9 mouse cellular contexts compared by ENCODE assay signal in the genomic region with DNA sequence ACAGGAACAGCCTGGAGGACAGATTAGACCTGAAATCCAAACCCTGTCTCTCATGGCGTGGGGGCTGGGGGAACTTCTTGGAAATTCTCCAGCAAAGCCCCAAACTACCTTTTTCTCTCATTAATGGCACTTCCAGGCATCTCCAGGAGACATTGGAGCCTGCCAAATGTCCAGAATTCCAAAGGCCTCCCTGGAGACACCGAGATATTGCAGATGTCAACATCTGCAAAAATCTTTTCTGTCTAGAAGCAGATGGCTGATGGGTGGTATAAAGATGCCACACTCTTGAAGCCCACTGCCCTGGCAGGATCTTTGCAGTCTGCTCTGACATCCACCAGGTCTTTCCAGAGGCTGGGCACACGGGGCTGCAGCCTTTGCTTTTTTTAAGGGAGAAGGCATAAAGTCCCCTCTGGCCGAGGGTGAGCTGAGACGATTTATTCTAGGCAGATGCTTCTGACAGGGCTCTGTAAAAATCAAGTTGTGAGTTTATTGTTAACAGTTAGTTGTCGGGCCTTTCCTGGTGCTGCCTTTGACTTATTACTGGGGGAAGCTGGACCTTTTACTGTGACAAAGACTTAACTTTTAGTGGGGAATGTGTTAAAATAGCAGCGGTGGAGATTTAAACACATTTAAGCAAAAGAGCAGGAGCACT. TPM values are rescaled to one million over a fixed set of nuclear protein-coding genes. Genes with fewer than 3 reads are reported as not detected.
DNase-seq lines count a peak whose midpoint lies in the region; ATAC-seq and TF ChIP-seq lines count a peak whose summit lies in the region.
"Had no signal": no experiment of that assay in that cellular context is flagged by ENCODE, and none has a peak within 500 bp of the region (broad histone marks: within the 10 kb centered on the region; RNA-seq: fewer than 3 reads in every experiment).

No protein-coding gene starts in this region.

- no peaks in the 10 kb centered on the region for H3K36me3 ChIP-seq in limb, embryonic 15.5 days
- H3K36me3 ChIP-seq: liver, embryonic 13.5 days had no signal

- no peak overlapping the region for H3K4me3 ChIP-seq in gastrocnemius, adult 2 months
- peak overlapping the region; percentile 82; the same call in 1 of the 2 replicates for H3K4me3 ChIP-seq in limb, embryonic 15.5 days
- H3K4me3 ChIP-seq: liver, embryonic 13.5 days had no signal

- peaks cover 10% of the 10 kb centered on the region for H3K4me1 ChIP-seq in limb, embryonic 15.5 days

- H3K27ac ChIP-seq in gastrocnemius, adult 2 months: peak overlapping the region; percentile 63
- H3K27ac ChIP-seq in limb, embryonic 15.5 days: peak overlapping the region; percentile 87
- H3K27ac ChIP-seq: liver, embryonic 13.5 days had no signal

- no peak for TF ChIP-seq CTCF in gastrocnemius, adult 2 months (IDR thresholded peaks at IDR 0.05)

- H3K4me2 ChIP-seq in limb, embryonic 15.5 days: peak overlapping the region; percentile 47; the same call in 1 of the 2 replicates
- H3K4me2 ChIP-seq: liver, embryonic 13.5 days had no signal

- no peaks in the 10 kb centered on the region for H3K27me3 ChIP-seq in limb, embryonic 15.5 days

- H3K9ac ChIP-seq in limb, embryonic 15.5 days: no peak overlapping the region
- H3K9ac ChIP-seq: liver, embryonic 13.5 days had no signal

- intact Hi-C loops in gastrocnemius, adult 2 months (cut with DNase I): loop anchor here (5.0 kb wide), 2 partner anchors 85 to 330 kb away; no protein-coding TSS in a partner anchor
- intact Hi-C loops in gastrocnemius, postnatal 36 days (cut with DNase I): no loop called here

- WGBS in limb, embryonic 15.5 days: 8% methylated on average over 7 of the region's 7 CpGs

- ATAC-seq in limb, embryonic 15.5 days (ENCODE audit: insufficient number of reproducible peaks, low FRiP score, low TSS enrichment, low read depth): no peak

- DNase-seq in gastrocnemius, adult 2 months: peak; percentile 48
- no peak for DNase-seq in gastrocnemius, postnatal 36 days
- DNase-seq in adipocyte (ENCODE audit: low spot score): peak; percentile 47
- peak; percentile 41 for DNase-seq in gastrocnemius, postnatal 25 days
- no peak for DNase-seq in thymus, postnatal 25 days
- DNase-seq in cerebellum, postnatal 4 days (ENCODE audit: low spot score in 2 of 2): no peak
- DNase-seq in spleen, postnatal 4 days (ENCODE audit: low spot score in 2 of 2): no peak
- DNase-seq: liver, embryonic 13.5 days had no signal

- no peaks in the 10 kb centered on the region for H3K9me3 ChIP-seq in limb, embryonic 15.5 days
- H3K9me3 ChIP-seq: liver, embryonic 13.5 days had no signal

RNA-seq across cellular contexts. Expression of a gene that starts 4.7 kb away (rescaled TPM):
- total RNA-seq in gastrocnemius, adult 2 months (2021): 10 to 100 TPM; 11.2 to 18.6 TPM
- 10 to 100 TPM; 14.6 to 17.4 TPM for total RNA-seq in gastrocnemius, postnatal 36 days (2021)
- total RNA-seq in gastrocnemius, postnatal 25 days (2021): 10 to 100 TPM; 15.3 to 17.6 TPM
- polyA plus RNA-seq in limb, embryonic 15.5 days (2015; fragmentation: Nextera tagmentation; extraction: Ambion mirVana): 233 and 299 TPM in 2 replicates

Comparison
In these comparisons a context has a peak if more than half of its experiments do, and no peak if none do; other contexts are left out.
1. DNase-seq: peak in gastrocnemius, adult 2 months (single experiment), adipocyte (single experiment) and gastrocnemius, postnatal 25 days (single experiment); none in gastrocnemius, postnatal 36 days (0 of 2), thymus, postnatal 25 days (single experiment), cerebellum, postnatal 4 days (0 of 2) and spleen, postnatal 4 days (0 of 2).